Mouse (Mus musculus) limb, embryonic 13.5 days (tissue): ENCODE measurements around the gene Rdh5. TPM values are rescaled to one million over a fixed set of nuclear protein-coding genes. Genes with fewer than 3 reads are reported as not detected.

Experiments
- ATAC-seq: fragments of 200-750 bp; cut with Nextera tagmentation; 2 replicates; pipeline ENCODE4 v1.8.0; 2017; ENCODE audit warnings: low read depth, moderate number of reproducible peaks, moderate TSS enrichment; ENCODE audit not compliant: low FRiP score
- H3K27ac ChIP-seq: fragments of 300-500 bp; sonication (generic); 2 replicates; pipeline ENCODE4 v1.5.1; 2015; ENCODE audit warnings: inconsistent platforms, mild to moderate bottlenecking, moderate library complexity
- H3K27me3 ChIP-seq: fragments of 300-500 bp; sonication (generic); 2 replicates; pipeline ENCODE4 v1.6.1; 2015; ENCODE audit warnings: mild to moderate bottlenecking, inconsistent platforms
- H3K36me3 ChIP-seq: fragments of 300-500 bp; sonication (generic); 2 replicates; pipeline ENCODE4 v1.6.1; 2015; ENCODE audit warnings: inconsistent platforms, mild to moderate bottlenecking, moderate library complexity
- H3K4me1 ChIP-seq: fragments of 300-500 bp; sonication (generic); 2 replicates; pipeline ENCODE4 v1.6.1; 2015; ENCODE audit warnings: inconsistent platforms
- H3K4me2 ChIP-seq: fragments of 300-500 bp; sonication (generic); replicated peaks from 2 replicates; pipeline ENCODE4 v1.6.1; 2015; ENCODE audit warnings: inconsistent platforms, mild to moderate bottlenecking, moderate library complexity
- H3K4me3 ChIP-seq: fragments of 300-500 bp; sonication (generic); 2 replicates; pipeline ENCODE4 v1.5.1; 2015; ENCODE audit warnings: moderate library complexity, mild to moderate bottlenecking, inconsistent platforms
- H3K9ac ChIP-seq: fragments of 300-500 bp; sonication (generic); 2 replicates; pipeline ENCODE4 v1.6.1; 2015; ENCODE audit warnings: mild to moderate bottlenecking, inconsistent platforms
- H3K9me3 ChIP-seq: fragments of 300-500 bp; sonication (generic); 2 replicates; pipeline ENCODE4 v1.6.1; 2016; ENCODE audit warnings: inconsistent platforms
- WGBS: fragments of 180-500 bp; shearing (Covaris S2); methylation state at CpG from one replicate; pipeline ENCODE4 v1.1.7; 2015; 5-methylcytosine and 5-hydroxymethylcytosine counted together
- polyA plus RNA-seq: library from polyadenylated mRNA; unstranded; fragments of >200 nt; fragmentation: Nextera tagmentation; extraction: Ambion mirVana; gene quantifications from 2 replicates; pipeline ENCODE4 v1.2.1, GENCODE M21; 2015

Gene Rdh5
- polyA plus RNA-seq, 1 experiment from 2014 or later: 12.2 TPM

- Histone ChIP-seq H3K9ac (no peak overlapping the region), H3K27me3 (no peaks in the 10 kb centered on the region), H3K36me3 (peaks cover 80% of the 10 kb centered on the region), H3K4me3 (no peak overlapping the region), H3K4me2 (no peak overlapping the region), H3K9me3 (no peaks in the 10 kb centered on the region), H3K4me1 (no peaks in the 10 kb centered on the region), H3K27ac (no peak overlapping the region)
- ATAC-seq: no peak
These were observed 44.4 kb downstream of the Rdh5 start for GRCm38 (mm10) chr10:128878291-128878690.

DNA sequence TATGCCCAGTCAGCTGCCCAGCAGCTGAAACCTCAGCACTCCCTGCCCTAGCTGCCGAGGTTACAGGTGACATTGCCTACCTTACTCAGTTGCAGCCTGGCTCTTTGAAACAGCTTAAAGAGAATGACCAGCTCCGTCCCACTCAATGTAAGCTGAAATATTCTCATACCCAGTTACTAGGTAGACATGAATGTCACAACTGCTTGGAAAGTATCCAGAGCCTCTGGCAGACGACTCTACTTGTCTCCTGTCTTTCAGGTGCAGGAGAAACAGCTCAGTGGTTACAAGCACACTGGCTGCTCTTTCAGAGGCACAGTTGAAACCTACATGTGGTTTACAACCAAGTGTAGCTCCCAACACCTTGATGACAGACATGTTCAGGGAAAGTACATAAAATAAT lies 52.3 kb downstream of the Rdh5 start:
- Histone ChIP-seq H3K27ac (no peak overlapping the region), H3K9ac (no peak overlapping the region), H3K27me3 (no peaks in the 10 kb centered on the region), H3K36me3 (peaks cover 72% of the 10 kb centered on the region), H3K4me1 (no peaks in the 10 kb centered on the region), H3K9me3 (no peaks in the 10 kb centered on the region), H3K4me2 (no peak overlapping the region), H3K4me3 (no peak overlapping the region)
- no peak for ATAC-seq
- WGBS: 88% methylated on average over 3 of the region's 3 CpGs

- Histone ChIP-seq H3K36me3 (peaks cover 51% of the 10 kb centered on the region), H3K27me3 (no peaks in the 10 kb centered on the region), H3K9me3 (no peaks in the 10 kb centered on the region), H3K4me3 (no peak overlapping the region), H3K27ac (no peak overlapping the region), H3K4me1 (no peaks in the 10 kb centered on the region), H3K9ac (no peak overlapping the region), H3K4me2 (no peak overlapping the region)
- no peak for ATAC-seq
- 85% methylated on average over 1 of the region's 1 CpGs for WGBS
These were observed 56.2 kb downstream of the Rdh5 start for GRCm38 (mm10) chr10:128866518-128866917.

- WGBS: 80% methylated on average over 3 of the region's 3 CpGs
- Histone ChIP-seq H3K27ac (no peak overlapping the region), H3K4me2 (no peak overlapping the region), H3K9ac (no peak overlapping the region), H3K4me3 (no peak overlapping the region), H3K27me3 (no peaks in the 10 kb centered on the region), H3K9me3 (no peaks in the 10 kb centered on the region), H3K4me1 (no peaks in the 10 kb centered on the region), H3K36me3 (peaks cover 50% of the 10 kb centered on the region)
- ATAC-seq: no peak
These were observed 56.6 kb downstream of the Rdh5 start for GRCm38 (mm10) chr10:128866042-128866441.

Other genes starting within 250 kb of the Rdh5 start
- gene Suox, start 248.8 kb downstream of the Rdh5 start, polyA plus RNA-seq: 22.0 TPM in 2 replicates
- 83.5 and 87.5 TPM in 2 replicates for gene Rab5b, start 226.6 kb downstream of the Rdh5 start, polyA plus RNA-seq
- 2.2 and 2.3 TPM in 2 replicates for gene Pmel, start 218.7 kb downstream of the Rdh5 start, polyA plus RNA-seq
- gene Cdk2, start 217.9 kb downstream of the Rdh5 start, polyA plus RNA-seq: 132 and 134 TPM in 2 replicates
- 12.0 and 12.1 TPM in 2 replicates for gene Dgka, start 178.0 kb downstream of the Rdh5 start, polyA plus RNA-seq
- gene Pym1, start 175.0 kb downstream of the Rdh5 start, polyA plus RNA-seq: 44.0 and 47.9 TPM in 2 replicates
- 0.56 and 0.78 TPM in 2 replicates for gene Mmp19, start 132.0 kb downstream of the Rdh5 start, polyA plus RNA-seq
- 58.8 and 66.8 TPM in 2 replicates for gene Dnajc14, start 118.8 kb downstream of the Rdh5 start, polyA plus RNA-seq
- 25.3 and 27.1 TPM in 2 replicates for gene Tmem198b, start 118.5 kb downstream of the Rdh5 start, polyA plus RNA-seq
- 224 and 240 TPM in 2 replicates for gene Sarnp, start 105.6 kb downstream of the Rdh5 start, polyA plus RNA-seq
- gene Ormdl2, start 101.2 kb downstream of the Rdh5 start, polyA plus RNA-seq: 30.2 and 34.0 TPM in 2 replicates
- 12.5 and 13.1 TPM in 2 replicates for gene Gdf11, start 31.2 kb downstream of the Rdh5 start, polyA plus RNA-seq
- 820 and 839 TPM in 2 replicates for gene Cd63, start 21.9 kb downstream of the Rdh5 start, polyA plus RNA-seq
- gene Bloc1s1, start 1.1 kb upstream of the Rdh5 start, polyA plus RNA-seq: 225 and 240 TPM in 2 replicates
- gene Itga7, start 10.9 kb upstream of the Rdh5 start, polyA plus RNA-seq: 4.8 and 5.5 TPM in 2 replicates
- gene Mettl7b, start 38.1 kb upstream of the Rdh5 start, polyA plus RNA-seq: 0.19 TPM in 1 of 2 replicates, not detected in the other
- gene Olfr9, start 66.5 kb upstream of the Rdh5 start, polyA plus RNA-seq: not detected in 2 replicates
- not detected in 2 replicates for gene Olfr763, start 87.9 kb upstream of the Rdh5 start, polyA plus RNA-seq
- gene Olfr764-ps1, start 117.0 kb upstream of the Rdh5 start, polyA plus RNA-seq: not detected in 2 replicates
- not detected in 2 replicates for gene Olfr765, start 127.1 kb upstream of the Rdh5 start, polyA plus RNA-seq
- gene Olfr766-ps1, start 146.1 kb upstream of the Rdh5 start, polyA plus RNA-seq: 0.08 TPM in 1 of 2 replicates, not detected in the other
- gene Olfr767, start 160.0 kb upstream of the Rdh5 start, polyA plus RNA-seq: 0.04 TPM in 1 of 2 replicates, not detected in the other
- gene Olfr768, start 176.5 kb upstream of the Rdh5 start, polyA plus RNA-seq: 0.08 TPM in 1 of 2 replicates, not detected in the other
- 0.05 TPM in 1 of 2 replicates, not detected in the other for gene Olfr769, start 195.0 kb upstream of the Rdh5 start, polyA plus RNA-seq
- gene Olfr770, start 216.1 kb upstream of the Rdh5 start, polyA plus RNA-seq: not detected in 2 replicates
- gene Olfr771, start 241.9 kb upstream of the Rdh5 start, polyA plus RNA-seq: not detected in 2 replicates